Mouse (Mus musculus) liver, postnatal 0 days (tissue): ENCODE measurements at regions not wholly inside any gene's neighbourhood (a gene's known extent, or its start where the extent isn't known, plus 50 kb on each side); places are given as distances from the start of the nearest gene placed in this dataset.

Experiments used
- CTCF ChIP-seq: sonication (generic); IDR thresholded peaks from 2 replicates; pipeline ENCODE4 v1.5.1; 2016; ENCODE audit warnings: antibody characterized with exemption, low read depth
- EP300 ChIP-seq: IDR thresholded peaks from 2 replicates; pipeline ENCODE4 v1.6.1; 2016; ENCODE audit warnings: antibody characterized with exemption, low read depth, mild to moderate bottlenecking

GRCm38 (mm10) chr6:81496239-81496638 lies 427.2 kb upstream of the Gcfc2 start:
- TF ChIP-seq CTCF = no peak
- TF ChIP-seq EP300 = no peak
